Mouse (Mus musculus) liver, adult 2 months (tissue): ENCODE measurements around the gene Zmat5. TPM values are rescaled to one million over a fixed set of nuclear protein-coding genes. Genes with fewer than 3 reads are reported as not detected.
A peak's percentile ranks its signal among the peaks of the same experiment; 100 is the strongest.

Source experiments
- DNase-seq: peaks from one replicate; pipeline ENCODE4 v3.0.0-alpha.2; 2011; ENCODE audit warnings: low read depth, low spot score; ENCODE audit errors: extremely low read depth
- H3K27ac ChIP-seq: fragments of 200-500 bp; replicated peaks from 2 replicates; pipeline ENCODE4 v1.5.1; 2012; ENCODE audit warnings: low read depth, mild to moderate bottlenecking, control low read depth, inconsistent platforms, low read length; ENCODE audit not compliant: insufficient read depth
- H3K27me3 ChIP-seq: fragments of 200-500 bp; 2 replicates; pipeline ENCODE4 v1.6.1; 2012; ENCODE audit warnings: mild to moderate bottlenecking, moderate library complexity, low read length, inconsistent platforms; ENCODE audit not compliant: control insufficient read depth, insufficient read depth
- H3K36me3 ChIP-seq: fragments of 200-500 bp; 2 replicates; pipeline ENCODE4 v1.6.1; 2012; ENCODE audit warnings: low read length, inconsistent platforms; ENCODE audit not compliant: control insufficient read depth, insufficient read depth
- H3K4me1 ChIP-seq: fragments of 200-500 bp; 2 replicates; pipeline ENCODE4 v1.6.1; 2011; ENCODE audit warnings: low read length; ENCODE audit not compliant: control insufficient read depth, insufficient read depth
- H3K4me3 ChIP-seq: fragments of 200-500 bp; 2 replicates; pipeline ENCODE4 v1.5.1; 2011; ENCODE audit warnings: low read depth, mild to moderate bottlenecking, control low read depth, low read length, moderate library complexity; ENCODE audit not compliant: insufficient read depth
- H3K79me2 ChIP-seq: fragments of 200-500 bp; 2 replicates; pipeline ENCODE4 v1.6.1; 2012; ENCODE audit warnings: inconsistent platforms, mild to moderate bottlenecking, low read length, moderate library complexity; ENCODE audit not compliant: control insufficient read depth, insufficient read depth
- H3K9ac ChIP-seq: fragments of 200-500 bp; 2 replicates; pipeline ENCODE4 v1.6.1; 2012; ENCODE audit warnings: low read depth, mild to moderate bottlenecking, control low read depth, inconsistent platforms, low read length
- CTCF ChIP-seq: fragments of 200-500 bp; IDR thresholded peaks from 2 replicates; pipeline ENCODE4 v1.5.1; 2011; ENCODE audit warnings: low read depth, low read length, control low read depth
- POLR2A ChIP-seq: fragments of 200-500 bp; IDR thresholded peaks from 2 replicates; pipeline ENCODE4 v1.6.1; 2011; ENCODE audit warnings: low read length, control low read depth; ENCODE audit not compliant: insufficient read depth; ENCODE audit errors: extremely low read depth
- WGBS: fragments of 180-500 bp; shearing (Covaris S2); methylation state at CpG from one replicate; pipeline ENCODE4 v1.1.7; 2018; 5-methylcytosine and 5-hydroxymethylcytosine counted together
- polyA plus RNA-seq: library from polyadenylated mRNA; depleted of rRNA; stranded (reverse); fragments of >200 nt; gene quantifications from 2 replicates; pipeline ENCODE4 v1.2.3, GENCODE M21; 2012; rRNA removed
- total RNA-seq: library from RNA; depleted of rRNA; stranded (reverse); fragments of >200 nt; gene quantifications from 2 replicates; pipeline ENCODE4 v1.2.3, GENCODE M21; 2014; rRNA removed

The Zmat5 gene
- total RNA-seq (3.6 and 5.1 TPM in 2 replicates), polyA plus RNA-seq (13.8 and 17.5 TPM in 2 replicates)

DNA sequence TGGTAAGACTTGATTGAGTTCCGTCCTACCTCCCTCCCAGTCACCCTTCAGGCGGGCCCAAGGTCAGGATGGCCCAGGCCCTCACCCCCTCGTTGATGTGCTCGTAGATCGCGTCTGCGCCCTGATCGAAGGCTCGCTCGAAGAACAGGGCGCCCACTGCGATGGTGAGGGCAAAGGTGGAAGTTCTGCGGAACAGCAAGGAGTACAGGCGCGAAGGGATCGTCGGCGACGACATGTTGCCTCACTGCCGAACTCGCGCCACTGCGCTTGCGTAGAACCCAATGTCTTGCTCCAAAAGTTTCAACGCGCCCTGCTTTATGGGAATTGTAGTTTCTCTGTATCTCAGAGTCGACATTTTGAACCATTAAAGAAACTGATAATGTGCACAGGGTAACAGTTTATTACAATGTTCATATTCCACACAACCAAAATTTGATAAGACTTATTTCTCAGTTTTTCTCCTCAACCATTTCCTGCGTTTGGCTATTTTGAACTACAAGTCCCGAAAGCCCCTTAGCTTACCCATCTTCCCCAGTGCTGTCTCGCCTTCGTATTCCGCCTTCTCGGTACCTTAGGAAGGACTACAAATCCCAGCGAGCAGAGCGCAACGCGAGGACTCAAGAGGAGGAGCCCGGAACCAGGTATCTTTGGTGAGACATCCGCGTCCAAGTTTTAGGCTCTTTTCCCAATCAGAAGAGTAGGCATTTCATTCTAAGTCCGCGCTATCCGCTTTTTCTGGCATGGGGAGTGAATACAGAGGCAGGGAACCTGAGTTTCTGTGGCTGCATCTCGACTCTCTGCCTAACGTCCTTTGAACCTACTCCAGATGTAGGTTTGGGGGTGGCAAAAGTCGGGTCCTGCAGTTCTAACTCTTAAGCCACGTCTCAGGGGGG lies at the start of gene Zmat5, which contains the start of gene Uqcr10:
Gene Zmat5 (plus strand): TSS at position 607 of the 893 bp plus-strand sequence.
Gene Uqcr10 (minus strand): TSS at position 271 of the 893 bp plus-strand sequence.
- TF ChIP-seq POLR2A (peak; percentile 94), CTCF (no peak)
- H3K9ac ChIP-seq, result peak within 1 kb of the TSS; percentile 79
- peak within 1 kb of the TSS; percentile 71 for H3K27ac ChIP-seq
- DNase-seq, result peak; percentile 98
- H3K4me3 ChIP-seq, result peak within 1 kb of the TSS; percentile 65
- H3K4me1 ChIP-seq, result peaks cover 4% of the 10 kb centered on the region
- H3K79me2 ChIP-seq, result no peaks in the 10 kb centered on the region
- no peaks in the 10 kb centered on the region for H3K27me3 ChIP-seq
- H3K36me3 ChIP-seq, result peaks cover 14% of the 10 kb centered on the region
- under 1% methylated on average over 47 of the region's 47 CpGs for WGBS

DNA sequence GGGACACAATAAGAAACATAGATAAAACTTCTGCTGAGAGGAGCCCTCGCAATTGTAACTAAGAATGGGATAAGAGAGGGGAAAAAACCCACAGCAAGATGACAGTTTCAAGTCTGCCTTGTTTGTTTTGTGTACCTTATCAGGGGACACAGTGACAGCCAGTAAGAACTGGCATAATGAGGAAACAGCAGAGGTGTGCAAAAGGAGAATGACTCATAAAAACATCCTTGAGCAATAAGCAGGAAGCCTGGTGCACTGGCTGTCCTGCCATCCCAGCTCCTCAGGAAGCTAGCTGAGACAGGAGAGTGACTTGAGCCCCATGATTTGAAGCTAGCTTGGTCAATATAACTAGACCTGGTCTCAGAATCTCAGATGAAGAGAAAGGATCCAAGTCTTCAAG lies 44.7 kb upstream of the Zmat5 start:
- no peaks in the 10 kb centered on the region for H3K79me2 ChIP-seq

DNA sequence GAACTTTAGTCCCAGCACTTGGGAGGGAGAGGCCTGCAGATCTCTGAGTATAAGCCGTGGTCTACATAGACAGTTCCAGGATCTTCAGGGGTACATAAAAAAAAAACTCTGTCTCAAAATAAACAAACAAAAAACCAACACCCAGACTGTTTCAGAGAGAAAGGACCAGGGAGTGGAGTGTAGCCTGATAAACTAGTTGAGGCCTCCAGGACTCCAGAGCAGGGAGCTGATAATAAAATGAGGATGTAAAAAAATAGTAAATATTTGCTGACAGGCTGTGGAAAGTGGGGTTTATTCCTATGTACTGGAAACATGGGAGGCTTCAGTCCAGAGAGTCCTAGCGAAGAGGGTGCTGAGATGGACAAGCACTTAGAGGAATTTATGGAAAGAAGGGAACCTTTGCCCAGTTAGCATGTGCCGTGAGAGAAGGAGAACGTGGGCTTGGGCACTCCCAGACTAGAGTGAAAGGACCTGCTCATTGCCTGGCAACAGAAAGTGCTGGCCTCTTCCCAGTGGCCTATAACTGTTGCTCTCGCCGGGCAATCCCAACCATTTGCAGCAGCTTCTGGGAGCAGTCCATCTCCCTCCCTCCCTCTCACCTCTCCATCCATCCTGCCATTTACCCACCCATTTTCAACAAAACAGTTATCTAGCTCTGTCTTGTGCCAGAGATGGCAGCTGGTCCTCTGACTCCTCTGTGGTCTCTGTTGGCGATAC lies 44.0 kb upstream of the Zmat5 start:
- Histone ChIP-seq H3K4me3 (no peak overlapping the region), H3K27me3 (no peaks in the 10 kb centered on the region), H3K36me3 (peaks cover 17% of the 10 kb centered on the region), H3K79me2 (no peaks in the 10 kb centered on the region), H3K9ac (no peak overlapping the region), H3K27ac (peak overlapping the region; percentile 10; the same call in 1 of the 2 replicates), H3K4me1 (peaks cover 10% of the 10 kb centered on the region)
- DNase-seq, result peak; percentile 17
- WGBS, result 74% methylated on average over 7 of the region's 7 CpGs
- TF ChIP-seq CTCF, result no peak

More for the DNA sequence above, 44.7 kb upstream of the Zmat5 start:
- Histone ChIP-seq H3K27me3 (no peaks in the 10 kb centered on the region), H3K9ac (no peak overlapping the region), H3K4me1 (peaks cover 10% of the 10 kb centered on the region), H3K36me3 (peaks cover 17% of the 10 kb centered on the region), H3K4me3 (no peak overlapping the region), H3K27ac (no peak overlapping the region)
- TF ChIP-seq CTCF, result no peak
- no peak for TF ChIP-seq POLR2A
- no peak for DNase-seq
- 88% methylated on average over 1 of the region's 1 CpGs for WGBS

DNA sequence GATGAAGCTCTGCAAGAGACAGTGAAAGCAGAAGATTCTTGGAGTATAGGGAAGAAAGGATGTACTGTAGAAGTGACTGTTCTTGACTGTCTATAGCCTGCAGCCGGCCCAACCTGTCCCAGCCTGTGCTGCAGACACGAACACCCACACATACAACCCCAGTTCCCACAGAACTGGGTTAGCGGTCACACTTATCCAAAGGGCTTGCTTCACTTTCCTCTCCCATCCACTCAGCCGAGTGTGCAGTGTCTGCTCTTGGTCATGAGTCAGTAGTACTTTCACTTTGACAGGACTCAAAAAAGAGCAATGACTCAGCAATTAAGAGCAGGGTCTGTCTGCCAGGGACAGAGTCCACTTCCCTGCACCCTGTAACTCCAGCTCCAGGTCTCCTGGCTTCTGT lies 43.2 kb upstream of the Zmat5 start:
- TF ChIP-seq POLR2A, result no peak
- no peak for TF ChIP-seq CTCF
- peaks cover 17% of the 10 kb centered on the region for H3K36me3 ChIP-seq
- DNase-seq, result peak; percentile 84

DNA sequence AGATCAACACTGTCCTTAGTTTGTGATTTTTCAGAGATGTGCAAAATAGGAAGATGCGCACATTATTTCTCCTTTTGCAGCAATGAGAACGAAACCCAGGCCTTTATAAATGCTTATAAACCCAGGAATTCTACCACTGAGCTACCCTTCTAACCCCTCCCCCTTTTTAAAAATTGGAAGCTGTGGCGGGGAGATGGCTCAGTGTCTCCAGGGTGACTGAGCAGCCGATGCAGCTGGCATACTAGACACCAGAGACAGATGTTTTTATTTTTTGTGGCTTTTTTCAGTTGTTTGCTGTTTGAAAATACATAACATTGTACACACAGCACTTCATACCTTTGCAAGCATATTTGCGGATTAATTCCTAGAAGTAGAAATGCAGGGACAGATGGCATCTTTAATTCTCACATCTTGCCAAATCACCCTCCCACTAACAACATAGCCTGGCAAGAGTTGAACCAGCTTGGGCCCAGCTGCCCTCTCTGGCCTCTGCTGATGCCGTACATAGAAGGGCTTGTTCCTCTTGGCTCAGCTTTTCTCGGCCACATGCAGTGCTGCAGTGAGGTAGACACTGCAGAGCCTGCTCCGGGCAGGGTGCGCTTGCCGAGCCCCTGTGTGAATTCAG lies 42.5 kb upstream of the Zmat5 start:
- H3K27me3 ChIP-seq, result no peaks in the 10 kb centered on the region
- H3K79me2 ChIP-seq, result no peaks in the 10 kb centered on the region
- DNase-seq, result no peak
- peaks cover 10% of the 10 kb centered on the region for H3K4me1 ChIP-seq
- TF ChIP-seq POLR2A (no peak), CTCF (no peak)
- H3K36me3 ChIP-seq, result peaks cover 17% of the 10 kb centered on the region
- H3K27ac ChIP-seq, result no peak overlapping the region
- H3K4me3 ChIP-seq, result no peak overlapping the region
- no peak overlapping the region for H3K9ac ChIP-seq
- 87% methylated on average over 10 of the region's 10 CpGs for WGBS

More for the DNA sequence above, 43.2 kb upstream of the Zmat5 start:
- no peak overlapping the region for H3K9ac ChIP-seq
- H3K27me3 ChIP-seq, result no peaks in the 10 kb centered on the region
- H3K27ac ChIP-seq, result peak overlapping the region; percentile 70
- no peaks in the 10 kb centered on the region for H3K79me2 ChIP-seq
- H3K4me1 ChIP-seq, result peaks cover 10% of the 10 kb centered on the region
- WGBS, result 25% methylated on average over 4 of the region's 4 CpGs
- no peak overlapping the region for H3K4me3 ChIP-seq
